Mouse (Mus musculus) urinary bladder, postnatal 25 days (tissue): ENCODE results near the gene Serp2.

Source experiments
- DNase-seq: peaks from one replicate; pipeline ENCODE4 v3.0.0; 2022; ENCODE audit warnings: low spot score

Gene Serp2

GRCm38 (mm10) chr14:76556852-76557208, at the start of gene Serp2:
Serp2 (minus strand) TSS chr14:76556889.
- no peak for DNase-seq

GRCm38 (mm10) chr14:76605931-76606534, 49.3 kb upstream of the Serp2 start:
- no peak for DNase-seq

GRCm38 (mm10) chr14:76604012-76604411, 47.3 kb upstream of the Serp2 start:
- no peak for DNase-seq

- DNase-seq, result no peak
Measured at GRCm38 (mm10) chr14:76601654-76602053, 45.0 kb upstream of the Serp2 start.

- DNase-seq, result no peak
Measured at GRCm38 (mm10) chr14:76600391-76600790, 43.7 kb upstream of the Serp2 start.

GRCm38 (mm10) chr14:76599706-76600105, 43.0 kb upstream of the Serp2 start:
- DNase-seq, result no peak

- DNase-seq, result no peak
Measured at GRCm38 (mm10) chr14:76598518-76599216, 42.0 kb upstream of the Serp2 start.

- DNase-seq, result no peak
Measured at GRCm38 (mm10) chr14:76597751-76598150, 41.1 kb upstream of the Serp2 start.

GRCm38 (mm10) chr14:76595048-76595859, 38.6 kb upstream of the Serp2 start:
- no peak for DNase-seq

GRCm38 (mm10) chr14:76594351-76594885, 37.7 kb upstream of the Serp2 start:
- DNase-seq, result no peak

- DNase-seq, result no peak
Measured at GRCm38 (mm10) chr14:76593630-76594193, 37.0 kb upstream of the Serp2 start.

GRCm38 (mm10) chr14:76592721-76593120, 36.0 kb upstream of the Serp2 start:
- DNase-seq, result no peak

GRCm38 (mm10) chr14:76592090-76592489, 35.4 kb upstream of the Serp2 start:
- DNase-seq, result no peak

GRCm38 (mm10) chr14:76590134-76590533, 33.4 kb upstream of the Serp2 start:
- no peak for DNase-seq

- DNase-seq, result no peak
Measured at GRCm38 (mm10) chr14:76589671-76590070, 33.0 kb upstream of the Serp2 start.

- no peak for DNase-seq
Measured at GRCm38 (mm10) chr14:76585831-76586405, 29.2 kb upstream of the Serp2 start.

GRCm38 (mm10) chr14:76583985-76584384, 27.3 kb upstream of the Serp2 start:
- DNase-seq, result no peak

- no peak for DNase-seq
Measured at GRCm38 (mm10) chr14:76581974-76582922, 25.6 kb upstream of the Serp2 start.

- no peak for DNase-seq
Measured at GRCm38 (mm10) chr14:76579660-76580061, 23.0 kb upstream of the Serp2 start.

- DNase-seq, result no peak
Measured at GRCm38 (mm10) chr14:76577840-76578239, 21.2 kb upstream of the Serp2 start.

GRCm38 (mm10) chr14:76570292-76570691, 13.6 kb upstream of the Serp2 start:
- DNase-seq, result no peak
